Mouse (Mus musculus) embryonic facial prominence, embryonic 14.5 days (tissue): ENCODE data around the gene Tuft1. TPM values are rescaled to one million over a fixed set of nuclear protein-coding genes. Genes with fewer than 3 reads are reported as not detected.
"Not testable (repeated sequence)": the region's sequence is repeated elsewhere in the genome, so short reads cannot be mapped to it uniquely, and the experiment has no call there.

ENCODE experiments used
- ATAC-seq: fragments of 200-750 bp; cut with Nextera tagmentation; 2 replicates; pipeline ENCODE4 v1.8.0; 2017; ENCODE audit warnings: low read depth, moderate number of reproducible peaks, moderate TSS enrichment
- DNase-seq: peaks from one replicate; pipeline ENCODE4 v3.0.0-alpha.2; 2015; ENCODE audit warnings: low spot score
- H3K27ac ChIP-seq: fragments of 300-500 bp; sonication (generic); replicated peaks from 2 replicates; pipeline ENCODE4 v1.5.1; 2014; ENCODE audit warnings: low read depth, mild to moderate bottlenecking, low read length, moderate library complexity
- H3K27me3 ChIP-seq: fragments of 300-500 bp; sonication (generic); replicated peaks from 2 replicates; pipeline ENCODE4 v1.6.1; 2014; ENCODE audit warnings: low read length; ENCODE audit not compliant: control insufficient read depth, insufficient read depth
- H3K36me3 ChIP-seq: fragments of 300-500 bp; sonication (generic); 2 replicates; pipeline ENCODE4 v1.6.1; 2014; ENCODE audit warnings: low read length, mixed read lengths; ENCODE audit not compliant: control insufficient read depth, insufficient read depth
- H3K4me1 ChIP-seq: fragments of 300-500 bp; sonication (generic); 2 replicates; pipeline ENCODE4 v1.6.1; 2014; ENCODE audit warnings: antibody characterized with exemption, low read length; ENCODE audit not compliant: control insufficient read depth, insufficient read depth
- H3K4me2 ChIP-seq: fragments of 300-500 bp; sonication (generic); 2 replicates; pipeline ENCODE4 v1.6.1; 2014; ENCODE audit warnings: low read depth, mild to moderate bottlenecking, low read length, moderate library complexity, mixed read lengths
- H3K4me3 ChIP-seq: fragments of 300-500 bp; sonication (generic); 2 replicates; pipeline ENCODE4 v1.5.1; 2014; ENCODE audit warnings: low read depth, mild to moderate bottlenecking, low read length
- H3K9ac ChIP-seq: fragments of 300-500 bp; sonication (generic); 2 replicates; pipeline ENCODE4 v1.6.1; 2014; ENCODE audit warnings: low read depth, mild to moderate bottlenecking, low read length, moderate library complexity, mixed read lengths
- H3K9me3 ChIP-seq: fragments of 300-500 bp; sonication (generic); 2 replicates; pipeline ENCODE4 v1.6.1; 2016; ENCODE audit warnings: low read length; ENCODE audit not compliant: control insufficient read depth
- WGBS: fragments of 180-500 bp; shearing (Covaris S2); extraction: QIAGEN DNeasy Blood & Tissue Kit; methylation state at CpG from one replicate; pipeline ENCODE4 v1.1.7; 2014; 5-methylcytosine and 5-hydroxymethylcytosine counted together
- polyA plus RNA-seq: library from polyadenylated mRNA; unstranded; fragments of >200 nt; fragmentation: Nextera tagmentation; extraction: Ambion mirVana; gene quantifications from 2 replicates; pipeline ENCODE4 v1.2.1, GENCODE M21; 2014

The Tuft1 gene
- polyA plus RNA-seq, 1 experiment from 2014 or later: 10.6 TPM

- ATAC-seq: 0 out of 2 replicates have a peak, but pooled peaks have one; percentile 24
These were observed 8.3 kb downstream of the Tuft1 start for GRCm38 (mm10) chr3:94650409-94650808.

GRCm38 (mm10) chr3:94648755-94649590 is 9.7 kb downstream of the Tuft1 start:
- DNase-seq: peak; percentile 76
- ATAC-seq: peak; percentile 83
- H3K4me3 ChIP-seq: no peak overlapping the region
- H3K9ac ChIP-seq: no peak overlapping the region
- H3K27me3 ChIP-seq: no peaks in the 10 kb centered on the region
- 39% methylated on average over 6 of the region's 6 CpGs for WGBS
- no peaks in the 10 kb centered on the region for H3K9me3 ChIP-seq
- H3K4me1 ChIP-seq: peaks cover 4% of the 10 kb centered on the region; the same call in 1 of the 2 replicates
- H3K36me3 ChIP-seq: no peaks in the 10 kb centered on the region
- no peak overlapping the region for H3K4me2 ChIP-seq
- peak overlapping the region; percentile 44 for H3K27ac ChIP-seq

More at GRCm38 (mm10) chr3:94650409-94650808, 8.3 kb downstream of the Tuft1 start:
- H3K9ac ChIP-seq: no peak overlapping the region
- peak; percentile 32 for DNase-seq
- H3K4me3 ChIP-seq: no peak overlapping the region
- no peaks in the 10 kb centered on the region for H3K27me3 ChIP-seq
- H3K4me2 ChIP-seq: no peak overlapping the region
- H3K9me3 ChIP-seq: no peaks in the 10 kb centered on the region
- 64% methylated on average over 7 of the region's 7 CpGs for WGBS
- peaks cover 4% of the 10 kb centered on the region; the same call in 1 of the 2 replicates for H3K4me1 ChIP-seq
- no peaks in the 10 kb centered on the region for H3K36me3 ChIP-seq
- H3K27ac ChIP-seq: no peak overlapping the region

GRCm38 (mm10) chr3:94642495-94643162 is 16.0 kb downstream of the Tuft1 start, which contains the start of gene Gm10972:
Gene Gm10972, plus strand, starts transcription at chr3:94643112.
- H3K4me2 ChIP-seq, H3K4me1 ChIP-seq, H3K4me3 ChIP-seq, H3K36me3 ChIP-seq, H3K27ac ChIP-seq, H3K9ac ChIP-seq, DNase-seq, H3K9me3 ChIP-seq, H3K27me3 ChIP-seq, ATAC-seq: not testable (repeated sequence)
- 76% methylated on average over 2 of the region's 2 CpGs for WGBS

- no peak overlapping the region for H3K27ac ChIP-seq
- no peak for ATAC-seq
- DNase-seq: no peak
- H3K27me3 ChIP-seq: no peaks in the 10 kb centered on the region
- H3K9me3 ChIP-seq: no peaks in the 10 kb centered on the region
- H3K4me1 ChIP-seq: no peaks in the 10 kb centered on the region
- no peak overlapping the region for H3K9ac ChIP-seq
- 70% methylated on average over 3 of the region's 3 CpGs for WGBS
- H3K4me2 ChIP-seq: no peak overlapping the region
- H3K36me3 ChIP-seq: no peaks in the 10 kb centered on the region
- no peak overlapping the region for H3K4me3 ChIP-seq
These were observed 28.8 kb downstream of the Tuft1 start for GRCm38 (mm10) chr3:94629876-94630275.

DNA sequence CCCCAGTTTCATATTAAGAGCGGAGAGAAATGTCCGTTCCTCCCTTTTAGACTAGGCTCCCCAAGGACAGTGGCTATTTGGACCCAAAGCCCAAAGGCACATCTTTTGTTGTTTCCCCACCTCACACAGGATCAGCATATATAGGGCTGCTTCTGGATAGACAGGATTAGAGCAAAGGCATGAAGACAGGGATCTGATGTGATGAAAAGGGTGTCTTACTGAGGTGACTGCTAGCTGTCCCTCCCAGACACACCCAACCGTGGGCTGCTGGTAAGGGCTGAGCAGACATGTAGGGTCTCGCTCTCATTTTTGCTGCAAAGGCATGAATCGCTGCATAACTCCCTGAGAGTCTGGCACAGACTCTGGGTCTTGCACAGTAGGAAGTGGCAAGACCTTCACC is 30.0 kb downstream of the Tuft1 start:
- peak; percentile 43 for DNase-seq
- H3K4me3 ChIP-seq: no peak overlapping the region
- no peak for ATAC-seq
- no peak overlapping the region for H3K9ac ChIP-seq
- no peaks in the 10 kb centered on the region for H3K9me3 ChIP-seq
- WGBS: 80% methylated on average over 5 of the region's 5 CpGs
- H3K27ac ChIP-seq: no peak overlapping the region
- no peak overlapping the region for H3K4me2 ChIP-seq
- no peaks in the 10 kb centered on the region for H3K36me3 ChIP-seq
- H3K27me3 ChIP-seq: no peaks in the 10 kb centered on the region
- no peaks in the 10 kb centered on the region for H3K4me1 ChIP-seq

DNA sequence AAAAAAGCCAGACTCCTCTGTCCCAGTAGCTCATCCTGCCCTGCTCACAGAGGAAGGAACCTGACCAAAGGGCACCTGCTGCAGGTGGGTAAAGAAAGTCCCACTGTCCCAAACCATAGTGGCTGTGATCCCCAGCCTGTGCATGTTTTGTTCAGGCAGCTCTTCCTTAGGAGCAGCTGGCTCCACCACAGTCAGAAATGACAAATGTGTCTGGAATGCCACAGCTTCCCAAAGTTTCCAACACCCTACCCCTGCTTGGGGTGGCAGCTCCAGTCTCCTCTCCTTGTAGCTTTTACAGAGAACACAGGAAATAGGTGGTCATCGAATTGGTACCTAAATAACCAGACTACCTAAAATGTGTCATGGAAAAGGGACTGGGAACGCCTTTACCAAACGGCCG is 34.4 kb downstream of the Tuft1 start:
- H3K4me3 ChIP-seq: no peak overlapping the region
- H3K9ac ChIP-seq: no peak overlapping the region
- H3K27me3 ChIP-seq: no peaks in the 10 kb centered on the region
- H3K9me3 ChIP-seq: no peaks in the 10 kb centered on the region
- H3K27ac ChIP-seq: no peak overlapping the region
- H3K4me1 ChIP-seq: no peaks in the 10 kb centered on the region
- WGBS: 95% methylated on average over 4 of the region's 4 CpGs
- no peak for DNase-seq
- no peak for ATAC-seq
- no peaks in the 10 kb centered on the region for H3K36me3 ChIP-seq
- H3K4me2 ChIP-seq: no peak overlapping the region

- Histone ChIP-seq H3K4me2 (no peak overlapping the region), H3K36me3 (no peaks in the 10 kb centered on the region), H3K4me3 (no peak overlapping the region), H3K9me3 (no peaks in the 10 kb centered on the region), H3K27ac (no peak overlapping the region), H3K9ac (no peak overlapping the region), H3K4me1 (no peaks in the 10 kb centered on the region), H3K27me3 (no peaks in the 10 kb centered on the region)
- no peak for DNase-seq
- ATAC-seq: no peak
- 92% methylated on average over 10 of the region's 10 CpGs for WGBS
These were observed 36.1 kb downstream of the Tuft1 start for GRCm38 (mm10) chr3:94622550-94622949.

GRCm38 (mm10) chr3:94621740-94622507 is 36.7 kb downstream of the Tuft1 start:
- H3K4me3 ChIP-seq: no peak overlapping the region
- 73% methylated on average over 11 of the region's 11 CpGs for WGBS
- no peak overlapping the region for H3K9ac ChIP-seq
- H3K36me3 ChIP-seq: no peaks in the 10 kb centered on the region
- H3K27ac ChIP-seq: no peak overlapping the region
- no peak overlapping the region for H3K4me2 ChIP-seq
- H3K4me1 ChIP-seq: no peaks in the 10 kb centered on the region
- no peaks in the 10 kb centered on the region for H3K27me3 ChIP-seq
- DNase-seq (peak; percentile 49), ATAC-seq (peak; percentile 63; the same call in 1 of the 2 replicates)
- no peaks in the 10 kb centered on the region for H3K9me3 ChIP-seq
